Mouse (Mus musculus): ENCODE measurements around the gene Tmc5.

Tmc5 gene

DNA sequence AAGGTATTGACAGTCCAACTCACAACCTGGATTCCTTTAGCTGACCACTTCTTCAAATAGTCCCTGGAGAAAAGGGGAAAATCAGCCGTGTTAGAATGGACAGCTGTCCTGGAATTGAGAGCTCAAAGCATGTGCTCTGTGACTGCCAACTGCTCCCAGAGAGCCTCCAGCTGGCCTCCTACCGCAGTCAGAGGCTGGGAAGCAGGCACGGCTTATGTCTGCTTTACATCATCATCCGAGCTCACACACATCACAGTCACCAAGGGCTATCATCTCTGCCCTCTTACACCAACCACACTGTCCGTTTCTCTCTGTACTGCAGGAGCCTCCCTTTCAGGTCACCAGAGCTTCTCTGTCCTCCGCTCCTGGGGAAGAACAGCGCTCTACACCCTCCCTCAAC lies 92.0 kb downstream of the Tmc5 start:
- intact Hi-C loops (cut with DNase I): no loop called here

DNA sequence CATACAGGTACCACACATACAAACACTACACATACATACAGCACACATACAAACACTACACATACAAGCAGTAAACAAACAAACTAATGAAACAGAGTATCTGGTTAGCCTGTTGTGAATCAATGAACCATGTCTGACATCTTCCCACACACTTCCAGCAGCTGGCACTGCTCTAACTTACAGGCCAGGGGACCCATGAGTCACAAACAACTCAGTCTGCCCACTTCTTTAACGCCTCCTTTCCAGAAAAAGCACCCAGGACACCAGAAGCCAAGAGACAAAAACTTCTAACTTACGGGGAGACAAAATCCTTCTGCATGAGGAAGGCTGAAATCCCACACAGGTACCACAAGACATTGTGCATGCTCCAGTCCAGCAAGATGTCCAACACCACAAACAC lies 94.2 kb downstream of the Tmc5 start:
- intact Hi-C loops (cut with DNase I): loop anchor here (2.0 kb wide), 1 partner anchor 96 kb away; no protein-coding TSS in a partner anchor

DNA sequence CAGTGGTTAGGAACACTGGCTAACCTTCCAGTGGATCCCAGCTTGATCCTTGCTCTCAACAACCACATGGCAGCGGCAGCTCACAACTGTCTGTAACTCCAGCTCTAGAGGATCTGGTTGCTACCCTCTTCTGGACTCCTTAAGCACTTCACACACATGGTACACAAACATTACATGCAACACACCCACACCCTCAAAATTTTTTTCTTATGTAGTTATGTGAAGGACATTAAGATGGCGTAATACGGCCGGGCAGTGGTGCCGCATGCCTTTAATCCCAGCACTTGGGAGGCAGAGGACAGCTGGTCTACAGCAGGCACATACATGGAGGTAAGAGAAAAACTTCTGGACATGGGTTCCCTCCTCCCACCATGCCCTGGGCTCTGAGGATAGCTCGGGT lies 99.0 kb downstream of the Tmc5 start:
- intact Hi-C loops (cut with DNase I): no loop called here

DNA sequence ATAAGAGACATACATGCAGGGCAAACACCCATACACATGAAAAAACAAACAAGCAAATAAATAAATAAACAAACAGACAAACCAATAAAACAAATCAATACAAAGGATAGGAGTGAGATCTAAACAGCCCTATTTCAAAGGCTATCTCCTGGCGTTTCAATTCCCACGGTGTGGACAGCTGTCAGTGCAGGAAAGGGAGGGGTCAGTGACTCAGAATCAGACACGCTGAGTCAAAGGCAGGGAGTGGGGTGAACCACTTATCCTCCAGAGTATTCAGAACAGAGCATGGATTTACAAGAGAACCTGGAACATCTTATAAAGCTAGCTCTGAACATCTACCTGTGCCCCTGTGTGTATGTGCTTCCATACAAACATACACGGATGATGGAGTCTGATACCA lies 100.1 kb downstream of the Tmc5 start:
- intact Hi-C loops (cut with DNase I): no loop called here

DNA sequence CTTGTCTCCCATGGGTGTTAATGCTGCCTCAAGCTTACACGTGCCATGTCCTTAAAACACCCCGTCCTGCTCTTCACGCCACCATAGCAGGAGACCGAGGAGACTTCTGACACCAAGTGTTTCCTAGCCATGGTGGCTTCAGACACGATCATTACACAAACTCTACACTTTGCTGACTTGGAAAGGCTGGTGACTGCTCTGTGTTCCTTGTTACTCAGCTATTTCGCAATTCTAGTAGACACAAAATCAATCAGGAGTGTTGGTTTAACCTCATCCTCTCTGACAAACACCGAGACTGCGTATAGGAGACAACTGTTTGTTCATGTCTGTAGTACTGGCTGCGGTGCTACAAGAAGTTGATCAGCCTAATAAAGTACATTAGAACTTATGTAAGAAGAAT lies 101.8 kb downstream of the Tmc5 start:
- intact Hi-C loops (cut with DNase I): no loop called here

DNA sequence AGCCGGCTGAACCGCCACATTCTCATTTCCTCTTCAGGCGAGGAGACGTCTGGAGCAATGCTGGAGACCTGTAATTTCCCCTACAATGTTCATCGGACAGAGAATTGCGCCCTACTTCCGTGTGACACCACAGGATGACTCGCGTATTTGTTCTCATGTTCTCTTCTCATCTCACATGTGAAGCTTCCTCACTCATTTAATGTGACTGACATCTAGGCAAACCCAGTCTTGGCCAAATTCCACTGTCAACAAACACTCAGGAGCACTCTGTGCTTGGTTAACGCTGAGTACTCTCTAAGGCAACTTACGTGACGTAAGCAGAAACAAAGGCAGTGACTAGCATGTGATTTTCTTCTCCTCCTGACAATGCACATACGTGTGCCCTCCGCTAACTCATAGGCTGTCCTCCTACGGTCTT lies 106.1 kb downstream of the Tmc5 start:
- intact Hi-C loops (cut with DNase I): no loop called here

DNA sequence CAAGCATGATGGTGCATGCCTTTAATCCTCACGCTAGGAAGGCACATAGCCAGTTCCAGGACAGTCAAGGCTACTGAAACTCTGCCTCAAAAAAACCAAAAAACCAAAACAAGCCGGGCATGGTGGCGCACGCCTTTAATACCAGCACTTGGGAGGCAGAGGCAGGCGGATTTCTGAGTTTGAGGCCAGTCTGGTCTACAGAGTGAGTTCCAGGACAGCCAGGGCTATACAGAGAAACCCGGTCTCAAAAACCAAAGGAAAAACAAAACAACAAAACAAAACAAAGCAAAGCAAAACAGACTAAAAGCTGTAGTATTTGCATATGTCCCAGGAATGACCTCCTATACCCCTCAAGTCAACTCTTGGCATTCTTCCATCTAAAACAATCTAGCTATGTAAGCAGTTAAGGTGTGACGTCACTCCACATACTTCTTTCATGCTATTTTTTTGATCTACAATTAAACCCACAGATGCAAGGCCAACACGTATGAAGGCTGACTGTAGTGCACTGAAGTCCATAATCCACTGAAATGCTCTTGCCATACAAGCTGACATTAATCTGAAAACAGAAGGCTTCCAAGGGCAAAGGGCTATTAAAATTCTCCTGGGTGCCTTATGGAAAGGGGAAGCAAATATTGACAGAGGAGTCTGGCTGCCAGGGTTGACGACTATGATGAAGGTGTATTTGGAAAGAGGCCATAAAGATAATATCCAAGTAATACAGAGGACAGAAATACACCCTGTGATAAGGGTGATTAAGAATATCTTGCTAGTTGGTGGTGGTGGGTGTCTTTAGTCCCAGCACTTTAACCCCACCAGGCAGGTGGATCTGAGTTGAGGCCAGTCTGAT lies 107.1 kb downstream of the Tmc5 start:
- intact Hi-C loops (cut with DNase I): no loop called here

DNA sequence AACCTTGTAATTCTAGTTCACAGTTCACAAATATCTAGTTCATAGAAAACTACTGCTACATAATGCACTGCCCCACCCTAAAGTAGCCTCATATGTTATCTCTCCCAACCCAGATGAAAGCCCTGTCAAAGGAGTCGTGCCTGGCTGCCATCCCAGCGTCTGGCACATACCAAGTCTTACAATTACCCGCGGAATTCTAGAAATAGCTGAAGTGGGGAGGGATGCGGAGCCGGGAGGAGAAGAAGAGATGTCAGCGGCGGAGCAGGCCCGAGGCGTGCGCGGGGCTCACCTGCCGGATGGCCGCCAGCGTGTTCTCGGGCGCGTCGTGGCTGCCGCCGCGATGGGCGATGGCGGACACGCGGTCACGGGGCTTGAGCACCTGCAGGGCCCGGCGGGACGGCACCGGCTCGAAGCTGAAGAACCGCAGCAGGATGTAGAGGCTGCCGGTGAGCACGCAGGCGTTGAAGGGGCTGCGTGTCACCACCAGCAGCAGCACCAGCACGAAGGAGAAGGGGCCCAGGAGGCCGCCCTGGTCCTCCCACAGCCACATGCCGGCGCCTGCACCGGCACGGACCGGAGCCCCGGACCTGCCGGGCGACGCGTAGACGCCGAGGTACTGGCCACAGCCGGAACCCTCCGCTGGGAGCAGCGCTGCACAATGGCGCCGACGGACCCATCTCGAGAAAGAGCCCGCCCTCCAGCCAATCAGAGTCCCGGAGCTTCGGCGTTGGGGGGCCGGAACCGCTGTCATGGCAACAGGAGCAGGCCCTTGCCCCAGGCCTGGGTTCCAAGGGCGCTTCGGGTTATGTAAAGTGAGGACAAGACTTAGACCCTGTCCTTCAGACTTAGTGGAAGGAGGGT lies 108.2 kb downstream of the Tmc5 start, which contains the start of gene Gde1:
Gene Gde1, minus strand, starts transcription at position 678 of the 861 bp plus-strand sequence.
- intact Hi-C loops (cut with DNase I): no loop called here

DNA sequence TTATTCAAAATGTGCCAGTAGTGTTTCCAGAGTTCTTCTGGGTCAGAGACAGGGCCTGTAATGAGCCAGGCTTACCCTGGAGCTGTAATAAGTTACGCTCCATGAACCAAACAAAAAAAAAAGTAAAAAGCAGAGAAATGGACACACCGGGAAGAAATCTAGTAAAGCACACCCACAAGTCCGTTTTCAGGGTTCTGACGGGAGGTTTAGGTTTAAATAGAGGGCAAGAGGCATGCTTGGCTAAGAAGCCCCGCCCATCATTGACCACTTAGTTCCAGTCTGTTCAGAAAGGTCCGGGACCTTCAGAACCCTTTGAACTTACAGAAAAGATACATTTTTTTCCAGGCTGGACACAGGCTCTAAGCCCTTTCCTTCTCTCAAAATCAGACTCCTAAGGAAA lies 109.0 kb downstream of the Tmc5 start:
- intact Hi-C loops (cut with DNase I): no loop called here

DNA sequence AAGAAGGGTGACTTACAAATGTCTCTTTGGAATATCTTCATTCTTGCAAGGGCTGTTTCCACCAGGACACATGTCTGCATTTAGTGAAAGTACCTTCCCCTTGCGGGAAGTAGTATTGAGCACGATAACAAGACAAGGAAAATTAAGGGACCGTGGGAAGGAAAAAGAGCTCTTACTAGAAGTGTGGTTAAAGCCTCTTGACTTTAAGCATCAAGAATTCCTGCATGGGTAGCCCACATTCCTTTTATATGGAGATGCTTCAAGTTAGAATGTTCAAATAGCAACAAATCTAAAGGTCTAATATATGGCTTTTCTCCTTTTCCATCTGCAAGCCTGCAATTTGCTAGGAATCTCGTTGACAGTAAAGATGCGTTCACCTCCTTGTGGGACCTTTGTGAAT lies 109.4 kb downstream of the Tmc5 start:
- intact Hi-C loops (cut with DNase I): no loop called here

DNA sequence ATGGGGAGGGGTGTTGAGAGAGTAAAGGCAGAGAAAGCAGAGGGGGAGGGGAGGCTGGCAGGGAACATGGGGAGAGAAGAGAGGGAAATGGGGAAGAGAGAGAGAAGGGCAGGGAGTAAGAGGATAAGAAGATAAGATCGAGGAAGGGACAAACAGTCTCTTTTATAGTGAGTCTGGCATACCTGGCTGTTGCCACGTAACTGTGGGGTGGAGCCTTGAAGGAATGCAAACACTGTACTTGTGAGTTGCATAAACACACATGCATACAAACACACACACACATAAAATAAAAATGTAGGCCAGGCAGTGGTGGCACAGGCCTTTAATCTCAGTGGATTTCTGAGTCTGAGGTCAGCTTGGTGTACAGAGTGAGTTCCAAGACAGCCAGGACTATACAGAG lies 110.1 kb downstream of the Tmc5 start:
- intact Hi-C loops (cut with DNase I): no loop called here

DNA sequence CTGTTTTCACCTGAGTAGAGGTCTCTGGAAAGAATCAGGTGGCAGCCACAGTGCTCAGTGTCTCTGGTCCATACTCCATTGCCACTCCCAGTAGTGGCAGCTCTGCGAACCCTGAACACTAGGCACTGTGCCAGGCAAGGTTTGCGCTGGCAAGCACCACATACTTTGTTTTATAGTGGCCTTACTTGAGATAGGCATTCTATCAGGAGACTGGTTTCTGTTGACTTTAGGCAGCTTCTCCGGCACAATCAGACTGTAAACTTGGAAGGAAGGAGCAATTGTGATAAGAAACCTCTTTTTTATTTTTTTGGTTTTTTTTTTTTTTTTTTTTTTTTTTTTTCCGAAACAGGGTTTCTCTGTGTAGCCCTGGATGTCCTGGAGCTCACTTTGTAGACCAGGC lies 110.9 kb downstream of the Tmc5 start:
- intact Hi-C loops (cut with DNase I): no loop called here

DNA sequence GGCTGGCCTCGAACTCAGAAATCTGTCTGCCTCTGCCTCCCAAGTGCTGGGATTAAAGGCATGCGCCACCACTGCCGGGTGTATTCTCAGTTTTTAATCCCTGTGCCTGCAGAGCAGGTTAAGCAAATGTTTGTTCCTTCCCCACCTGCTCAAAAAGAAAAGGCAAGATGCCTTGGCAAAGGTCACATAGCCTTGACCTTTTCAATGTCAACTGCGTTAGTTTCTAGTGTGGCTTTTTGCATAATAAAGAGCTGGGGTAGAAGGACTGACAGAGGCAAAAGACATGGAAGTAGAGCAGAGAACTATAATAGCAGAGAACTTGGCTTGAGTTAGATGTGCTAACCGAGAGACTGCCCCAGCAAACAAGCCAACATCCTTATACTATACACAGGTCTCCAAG lies 113.7 kb downstream of the Tmc5 start:
- intact Hi-C loops (cut with DNase I): no loop called here

DNA sequence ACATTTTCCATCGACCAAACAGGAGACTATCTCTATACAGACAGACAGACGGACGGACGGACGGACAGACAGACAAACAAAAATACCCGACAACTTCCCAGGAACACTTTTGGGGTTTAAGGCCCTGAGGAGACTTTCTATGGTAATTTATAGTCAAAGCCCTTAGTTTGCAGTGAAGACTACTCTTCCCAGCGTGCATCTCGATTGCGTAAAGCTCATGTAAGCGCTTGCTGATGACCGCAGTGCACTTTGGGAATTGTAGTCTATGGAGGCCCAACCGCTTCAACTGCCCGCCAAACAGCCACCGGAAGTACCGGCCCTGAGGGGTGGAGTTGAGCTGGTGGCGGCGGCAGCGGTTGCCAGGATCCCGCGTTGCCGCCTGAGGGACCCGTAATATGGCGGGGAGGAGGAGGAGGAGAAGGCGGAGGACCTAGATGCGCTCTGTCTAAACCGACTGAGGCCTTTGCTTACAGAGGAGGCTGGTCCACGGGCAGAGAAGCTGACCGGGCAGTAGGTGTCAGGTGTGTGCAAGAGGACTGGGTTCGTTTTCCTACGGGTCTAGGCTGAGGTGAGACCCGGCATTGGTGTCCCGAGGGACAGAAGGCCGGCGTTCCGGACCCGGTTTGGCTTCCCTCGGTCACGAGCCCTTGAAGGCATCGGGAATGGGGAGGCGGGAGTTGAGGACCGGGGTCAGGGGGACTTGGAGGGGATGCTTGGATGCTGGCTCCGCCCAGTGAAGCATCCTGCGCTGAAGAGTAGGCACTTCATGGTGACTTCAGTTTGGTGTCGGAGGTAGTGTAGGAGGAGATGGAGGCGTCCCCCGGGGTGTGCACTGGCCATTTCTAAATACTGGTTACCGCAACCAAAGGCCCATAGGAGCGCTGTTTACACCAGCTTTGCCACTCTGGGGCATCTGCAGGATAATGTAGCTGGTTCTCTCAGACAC lies 115.4 kb downstream of the Tmc5 start, which contains the start of gene Ccp110:
Gene Ccp110, plus strand, starts transcription at position 325 of the 946 bp plus-strand sequence.
- intact Hi-C loops (cut with DNase I): no loop called here

DNA sequence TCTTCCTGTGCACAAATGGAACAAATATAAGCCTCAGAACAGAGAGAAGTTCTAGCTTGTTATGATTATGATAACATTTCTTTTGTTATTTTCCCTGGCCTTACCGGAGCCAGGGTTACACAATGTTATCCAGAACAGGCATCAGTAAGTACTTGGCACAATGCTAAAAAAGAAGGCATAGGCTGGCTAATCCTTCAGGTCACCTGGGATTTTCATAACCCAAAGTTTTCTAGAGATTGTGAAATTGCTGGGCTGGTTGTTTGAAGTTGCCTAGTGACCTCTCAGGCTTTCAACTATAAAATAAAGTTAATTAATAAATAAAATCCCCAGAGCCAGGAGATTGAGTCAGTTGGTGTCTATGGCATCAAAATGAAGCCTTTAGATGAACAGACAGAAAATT lies 117.8 kb downstream of the Tmc5 start:
- intact Hi-C loops (cut with DNase I): no loop called here

DNA sequence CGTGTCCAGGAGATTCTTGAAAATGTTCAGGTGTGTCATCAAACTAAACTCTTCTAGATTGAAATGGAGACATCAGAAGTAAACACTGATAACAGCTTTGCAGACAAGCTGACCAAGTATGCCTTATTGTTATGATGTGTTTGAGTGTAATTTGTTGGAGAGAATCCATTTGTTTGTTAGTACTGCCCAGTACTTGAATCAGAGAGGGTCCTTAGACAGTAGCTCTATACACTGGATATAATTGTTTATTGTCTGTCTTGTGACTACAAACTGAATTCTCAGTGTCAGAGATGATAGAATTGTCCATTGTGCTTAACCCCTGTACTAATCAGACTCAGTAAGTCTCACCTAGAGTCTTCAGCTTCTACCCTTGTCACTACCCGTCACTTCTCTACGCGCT lies 121.0 kb downstream of the Tmc5 start:
- intact Hi-C loops (cut with DNase I): no loop called here

DNA sequence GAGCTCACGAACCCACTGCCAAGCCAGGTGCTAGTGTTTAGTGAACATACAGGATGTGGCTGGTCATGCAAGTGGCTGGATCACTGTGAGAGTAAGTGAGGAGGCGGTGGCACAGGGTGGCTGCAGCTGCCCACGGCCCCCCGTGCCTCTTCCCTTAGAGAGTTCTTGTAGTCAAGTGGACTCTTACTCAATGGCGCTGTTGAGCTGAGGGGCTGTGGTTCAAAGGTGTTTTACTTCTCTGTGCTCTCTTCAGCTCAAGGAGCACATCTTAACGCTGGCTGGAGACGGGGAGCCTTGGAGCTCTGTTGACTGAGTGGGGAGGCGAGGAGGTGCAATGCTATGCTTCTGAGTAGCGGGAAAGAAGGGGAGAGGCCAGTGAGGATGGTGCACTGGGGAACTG lies 126.8 kb downstream of the Tmc5 start:
- intact Hi-C loops (cut with DNase I): no loop called here

Data from adrenal gland (tissue).